Mouse (Mus musculus) forebrain, embryonic 13.5 days (tissue): Measurements from ENCODE around the gene Nup210l. TPM values are rescaled to one million over a fixed set of nuclear protein-coding genes. Genes with fewer than 3 reads are reported as not detected.
"Not testable (repeated sequence)": the region's sequence is repeated elsewhere in the genome, so short reads cannot be mapped to it uniquely, and the experiment has no call there.

ENCODE experiments used
- ATAC-seq: fragments of 200-750 bp; cut with Nextera tagmentation; 2 replicates; pipeline ENCODE4 v1.8.0; 2017
- H3K27ac ChIP-seq: fragments of 300-500 bp; sonication (generic); 2 replicates; pipeline ENCODE4 v1.5.1; 2015; ENCODE audit warnings: inconsistent platforms, mild to moderate bottlenecking, moderate library complexity
- H3K27me3 ChIP-seq: fragments of 300-500 bp; sonication (generic); 2 replicates; pipeline ENCODE4 v1.6.1; 2015; ENCODE audit warnings: mild to moderate bottlenecking, inconsistent platforms
- H3K36me3 ChIP-seq: fragments of 300-500 bp; sonication (generic); 2 replicates; pipeline ENCODE4 v1.6.1; 2015; ENCODE audit warnings: mild to moderate bottlenecking, inconsistent platforms; ENCODE audit not compliant: poor library complexity, severe bottlenecking
- H3K4me1 ChIP-seq: fragments of 300-500 bp; sonication (generic); 2 replicates; pipeline ENCODE4 v1.6.1; 2015; ENCODE audit warnings: inconsistent platforms
- H3K4me2 ChIP-seq: fragments of 300-500 bp; sonication (generic); 2 replicates; pipeline ENCODE4 v1.6.1; 2015; ENCODE audit warnings: inconsistent platforms, mild to moderate bottlenecking, moderate library complexity
- H3K4me3 ChIP-seq: fragments of 300-500 bp; sonication (generic); 2 replicates; pipeline ENCODE4 v1.5.1; 2015; ENCODE audit warnings: mild to moderate bottlenecking, inconsistent platforms
- H3K9ac ChIP-seq: fragments of 300-500 bp; sonication (generic); 2 replicates; pipeline ENCODE4 v1.6.1; 2015; ENCODE audit warnings: mild to moderate bottlenecking, inconsistent platforms
- H3K9me3 ChIP-seq: fragments of 300-500 bp; sonication (generic); replicated peaks from 2 replicates; pipeline ENCODE4 v1.6.1; 2016; ENCODE audit warnings: inconsistent platforms
- WGBS: fragments of 180-500 bp; shearing (Covaris S2); methylation state at CpG from one replicate; pipeline ENCODE4 v1.1.7; 2015; 5-methylcytosine and 5-hydroxymethylcytosine counted together
- polyA plus RNA-seq: library from polyadenylated mRNA; unstranded; fragments of >200 nt; fragmentation: Nextera tagmentation; extraction: Ambion mirVana; gene quantifications from 2 replicates; pipeline ENCODE4 v1.2.1, GENCODE M21; 2015

Gene Nup210l
- polyA plus RNA-seq, 1 experiment from 2014 or later: 0.34 TPM

GRCm38 (mm10) chr3:90101673-90102072 lies 2.3 kb upstream of the Nup210l start:
- Histone ChIP-seq H3K27me3 (no peaks in the 10 kb centered on the region), H3K4me1 (no peaks in the 10 kb centered on the region), H3K27ac (no peak overlapping the region), H3K4me2 (no peak overlapping the region), H3K9me3 (no peaks in the 10 kb centered on the region), H3K4me3 (no peak overlapping the region), H3K9ac (no peak overlapping the region), H3K36me3 (peaks cover 35% of the 10 kb centered on the region)
- no peak for ATAC-seq
- WGBS: 96% methylated on average over 2 of the region's 2 CpGs

GRCm38 (mm10) chr3:90102239-90102638 lies 1.7 kb upstream of the Nup210l start:
- H3K27me3 ChIP-seq: no peaks in the 10 kb centered on the region

GRCm38 (mm10) chr3:90103176-90103575 lies 756 bp upstream of the Nup210l start:
- H3K4me2 ChIP-seq: no peak overlapping the region
- no peaks in the 10 kb centered on the region for H3K4me1 ChIP-seq
- WGBS: 91% methylated on average over 2 of the region's 2 CpGs

More at GRCm38 (mm10) chr3:90102239-90102638, 1.7 kb upstream of the Nup210l start:
- Histone ChIP-seq H3K9ac (no peak overlapping the region), H3K4me1 (no peaks in the 10 kb centered on the region), H3K4me2 (no peak overlapping the region), H3K27ac (no peak overlapping the region), H3K36me3 (peaks cover 35% of the 10 kb centered on the region), H3K4me3 (no peak overlapping the region), H3K9me3 (no peaks in the 10 kb centered on the region)
- ATAC-seq: no peak
- WGBS: 86% methylated on average over 2 of the region's 2 CpGs

DNA sequence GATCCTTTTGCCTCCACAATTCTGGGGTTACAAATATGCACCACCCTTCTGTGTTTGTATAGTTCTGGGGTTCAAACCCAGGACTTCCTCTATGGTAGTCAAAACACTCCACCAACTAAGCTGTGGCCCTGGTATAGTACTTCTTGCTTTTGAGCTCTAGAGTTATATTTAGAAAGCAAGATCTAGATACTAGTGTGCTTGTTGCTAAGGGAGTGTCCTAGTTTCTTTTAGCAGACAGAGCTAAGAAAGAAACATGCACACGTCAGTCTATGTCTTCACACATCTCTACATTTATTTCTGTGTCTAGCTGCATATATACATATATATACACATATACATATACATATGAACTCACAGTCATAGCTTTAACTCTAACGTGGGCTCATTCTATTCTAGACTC lies 7.8 kb downstream of the Nup210l start:
- 83% methylated on average over 2 of the region's 2 CpGs for WGBS
- Histone ChIP-seq H3K9me3 (no peaks in the 10 kb centered on the region), H3K4me3 (no peak overlapping the region), H3K9ac (no peak overlapping the region), H3K27me3 (no peaks in the 10 kb centered on the region), H3K4me1 (no peaks in the 10 kb centered on the region), H3K36me3 (no peaks in the 10 kb centered on the region), H3K4me2 (no peak overlapping the region), H3K27ac (no peak overlapping the region)
- no peak for ATAC-seq

More at GRCm38 (mm10) chr3:90103176-90103575, 756 bp upstream of the Nup210l start:
- Histone ChIP-seq H3K27ac (no peak overlapping the region), H3K36me3 (peaks cover 28% of the 10 kb centered on the region), H3K9ac (no peak overlapping the region), H3K4me3 (no peak overlapping the region), H3K9me3 (no peaks in the 10 kb centered on the region), H3K27me3 (no peaks in the 10 kb centered on the region)
- no peak for ATAC-seq

DNA sequence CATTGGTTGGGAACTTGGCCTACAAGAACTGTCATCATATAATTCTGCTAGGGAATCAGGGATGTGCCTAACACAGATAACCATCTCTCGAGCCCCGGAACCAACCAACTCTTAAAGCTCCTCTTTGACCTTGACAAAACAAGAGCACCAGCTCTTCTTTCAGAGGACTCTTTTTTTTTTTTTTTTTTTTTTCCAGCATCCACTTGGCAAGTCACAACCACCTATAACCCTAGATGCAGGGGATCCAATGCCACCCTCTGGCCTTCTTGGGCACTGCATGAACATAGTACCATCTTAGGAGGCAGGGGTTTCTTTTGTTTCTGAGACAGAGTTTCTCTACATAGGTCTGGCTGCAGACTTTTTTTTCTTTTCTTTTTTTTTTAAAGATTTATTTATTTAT lies 10.4 kb downstream of the Nup210l start:
- no peaks in the 10 kb centered on the region for H3K9me3 ChIP-seq
- ATAC-seq: no peak
- no peaks in the 10 kb centered on the region for H3K27me3 ChIP-seq
- no peaks in the 10 kb centered on the region for H3K36me3 ChIP-seq
- 89% methylated on average over 2 of the region's 2 CpGs for WGBS
- H3K9ac ChIP-seq: no peak overlapping the region
- H3K4me3 ChIP-seq: no peak overlapping the region
- H3K4me1 ChIP-seq: no peaks in the 10 kb centered on the region
- H3K27ac ChIP-seq: no peak overlapping the region
- H3K4me2 ChIP-seq: no peak overlapping the region

DNA sequence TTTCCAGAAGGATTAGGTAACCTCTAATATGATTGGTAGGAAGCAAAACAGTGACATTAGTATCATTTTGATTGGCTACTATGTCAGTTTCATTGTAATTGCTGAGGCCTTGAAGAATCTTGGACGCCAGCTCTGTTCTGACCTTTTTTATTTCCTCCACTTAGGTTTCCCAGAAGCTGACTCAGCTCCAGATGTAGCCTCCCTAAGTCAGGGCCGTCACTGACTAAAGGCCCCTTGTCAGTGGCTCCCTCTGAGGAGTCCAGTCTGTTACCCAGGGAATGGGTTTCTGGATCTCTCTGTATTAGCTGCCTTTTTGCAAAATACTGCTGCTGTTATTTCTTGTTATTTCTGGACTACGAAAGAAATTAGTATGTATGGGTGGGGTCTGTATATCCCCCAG lies 11.6 kb downstream of the Nup210l start:
- WGBS: 84% methylated on average over 3 of the region's 3 CpGs
- Histone ChIP-seq H3K4me3 (no peak overlapping the region), H3K4me1 (no peaks in the 10 kb centered on the region)

DNA sequence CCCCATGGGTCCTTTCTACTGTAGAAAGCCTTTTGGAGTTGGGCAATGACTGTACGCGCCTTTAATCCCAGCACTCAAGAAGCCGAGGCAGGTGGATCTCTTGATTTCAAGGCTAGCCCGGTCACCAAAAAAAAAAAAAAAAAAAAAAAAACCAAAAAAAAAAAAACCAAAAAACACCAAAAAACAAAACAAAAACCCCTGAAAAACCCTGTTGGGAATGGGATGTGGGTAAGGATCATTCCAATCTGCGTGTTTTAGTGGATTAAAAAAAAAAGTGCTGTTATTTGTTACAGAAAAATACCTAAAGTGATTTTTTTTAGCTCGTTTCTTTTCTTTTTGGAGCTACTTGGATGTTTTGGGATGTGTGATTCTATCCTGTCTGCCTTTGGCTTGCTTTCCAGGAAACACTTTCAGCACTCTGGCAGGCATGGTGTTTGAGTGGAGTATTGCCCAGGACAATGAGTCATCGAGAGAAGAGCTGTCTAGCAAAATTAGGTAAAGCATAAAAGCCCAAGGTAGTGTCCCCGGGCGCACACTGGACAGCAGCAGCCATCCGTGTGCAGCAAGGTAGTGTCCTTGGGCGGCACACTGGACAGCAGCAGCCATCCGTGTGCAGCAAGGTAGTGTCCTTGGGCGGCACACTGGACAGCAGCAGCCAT lies 14.3 kb downstream of the Nup210l start:
- 93% methylated on average over 13 of the region's 13 CpGs for WGBS
- no peaks in the 10 kb centered on the region for H3K4me1 ChIP-seq
- H3K4me2 ChIP-seq: no peak overlapping the region
- no peaks in the 10 kb centered on the region for H3K9me3 ChIP-seq
- H3K4me3 ChIP-seq: no peak overlapping the region
- no peak overlapping the region for H3K27ac ChIP-seq
- no peaks in the 10 kb centered on the region for H3K27me3 ChIP-seq
- no peak overlapping the region for H3K9ac ChIP-seq
- no peaks in the 10 kb centered on the region for H3K36me3 ChIP-seq
- no peak for ATAC-seq

More for the DNA sequence above, 11.6 kb downstream of the Nup210l start:
- Histone ChIP-seq H3K9ac (no peak overlapping the region), H3K9me3 (no peaks in the 10 kb centered on the region), H3K4me2 (no peak overlapping the region), H3K27ac (no peak overlapping the region), H3K27me3 (no peaks in the 10 kb centered on the region), H3K36me3 (no peaks in the 10 kb centered on the region)
- no peak for ATAC-seq

- not testable (repeated sequence) for H3K4me2 ChIP-seq, H3K36me3 ChIP-seq, H3K27ac ChIP-seq, ATAC-seq, H3K27me3 ChIP-seq, H3K4me3 ChIP-seq, H3K4me1 ChIP-seq, H3K9me3 ChIP-seq, H3K9ac ChIP-seq
- 81% methylated on average over 5 of the region's 5 CpGs for WGBS
Measured at GRCm38 (mm10) chr3:90122036-90122435, 18.1 kb downstream of the Nup210l start.

GRCm38 (mm10) chr3:90125710-90126109 lies 21.8 kb downstream of the Nup210l start:
- no peak for ATAC-seq

GRCm38 (mm10) chr3:90127881-90128280 lies 23.9 kb downstream of the Nup210l start:
- 92% methylated on average over 6 of the region's 6 CpGs for WGBS

More at GRCm38 (mm10) chr3:90125710-90126109, 21.8 kb downstream of the Nup210l start:
- Histone ChIP-seq H3K9me3 (no peaks in the 10 kb centered on the region), H3K4me3 (no peak overlapping the region), H3K36me3 (no peaks in the 10 kb centered on the region), H3K27ac (no peak overlapping the region), H3K4me2 (no peak overlapping the region), H3K9ac (no peak overlapping the region), H3K27me3 (no peaks in the 10 kb centered on the region), H3K4me1 (no peaks in the 10 kb centered on the region)
- WGBS: 82% methylated on average over 5 of the region's 5 CpGs

DNA sequence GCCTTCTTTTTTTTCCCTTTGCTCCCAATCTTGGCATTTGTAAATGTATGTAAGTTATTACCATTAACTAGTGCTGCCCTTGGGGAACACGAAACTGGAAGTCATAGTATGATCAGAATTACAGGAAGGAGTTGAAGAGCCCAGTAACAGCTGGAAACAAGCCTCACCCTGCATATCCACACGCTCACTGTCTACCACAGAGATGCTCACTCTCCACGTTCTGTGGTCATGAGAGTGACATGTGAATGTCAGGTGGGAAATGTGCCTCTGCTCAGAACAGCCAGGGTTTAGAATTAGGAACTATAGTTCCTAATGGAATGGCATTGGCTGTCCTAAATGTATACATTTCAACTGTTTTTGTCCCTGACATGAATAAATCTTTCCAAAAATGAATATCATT lies 28.8 kb downstream of the Nup210l start:
- no peak for ATAC-seq
- H3K36me3 ChIP-seq: no peaks in the 10 kb centered on the region
- no peaks in the 10 kb centered on the region for H3K27me3 ChIP-seq

More at GRCm38 (mm10) chr3:90127881-90128280, 23.9 kb downstream of the Nup210l start:
- Histone ChIP-seq H3K36me3 (no peaks in the 10 kb centered on the region), H3K9ac (no peak overlapping the region), H3K27me3 (no peaks in the 10 kb centered on the region), H3K9me3 (no peaks in the 10 kb centered on the region), H3K4me3 (no peak overlapping the region), H3K4me1 (no peaks in the 10 kb centered on the region), H3K4me2 (no peak overlapping the region), H3K27ac (no peak overlapping the region)
- ATAC-seq: no peak

DNA sequence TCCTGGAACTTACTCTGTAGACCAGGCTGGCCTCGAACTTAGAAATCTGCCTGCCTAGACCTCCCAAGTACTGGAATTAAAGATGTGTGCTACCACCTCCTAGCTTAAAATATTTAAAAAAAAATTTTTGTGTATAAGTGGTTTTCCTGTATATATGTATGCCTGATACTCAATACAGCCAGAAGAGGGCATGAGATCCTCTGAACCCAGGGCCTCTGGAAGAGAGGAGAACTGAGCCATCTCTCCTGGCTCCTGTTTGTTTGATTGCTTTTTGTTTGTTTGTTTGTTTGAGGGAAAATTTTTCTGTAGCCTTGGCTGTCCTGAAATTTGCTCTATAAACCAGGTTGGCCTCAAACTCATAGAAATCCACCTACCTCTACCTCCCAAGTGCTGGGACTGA lies 29.4 kb downstream of the Nup210l start:
- Histone ChIP-seq H3K4me1 (no peaks in the 10 kb centered on the region), H3K27me3 (no peaks in the 10 kb centered on the region), H3K4me3 (no peak overlapping the region), H3K27ac (no peak overlapping the region), H3K9me3 (no peaks in the 10 kb centered on the region), H3K4me2 (no peak overlapping the region), H3K9ac (no peak overlapping the region), H3K36me3 (no peaks in the 10 kb centered on the region)
- no peak for ATAC-seq
- WGBS: 93% methylated on average over 1 of the region's 1 CpGs

More for the DNA sequence above, 28.8 kb downstream of the Nup210l start:
- H3K27ac ChIP-seq: no peak overlapping the region
- no peaks in the 10 kb centered on the region for H3K9me3 ChIP-seq
- H3K9ac ChIP-seq: no peak overlapping the region
- no peaks in the 10 kb centered on the region for H3K4me1 ChIP-seq
- WGBS: 78% methylated on average over 3 of the region's 3 CpGs
- no peak overlapping the region for H3K4me2 ChIP-seq
- no peak overlapping the region for H3K4me3 ChIP-seq

GRCm38 (mm10) chr3:90134483-90134882 lies 30.6 kb downstream of the Nup210l start:
- Histone ChIP-seq H3K27me3 (no peaks in the 10 kb centered on the region), H3K4me2 (no peak overlapping the region), H3K9ac (no peak overlapping the region), H3K4me3 (no peak overlapping the region), H3K27ac (no peak overlapping the region), H3K4me1 (no peaks in the 10 kb centered on the region), H3K36me3 (no peaks in the 10 kb centered on the region), H3K9me3 (no peaks in the 10 kb centered on the region)
- WGBS: 79% methylated on average over 3 of the region's 3 CpGs
- ATAC-seq: no peak
